Mouse (Mus musculus): ENCODE results near the gene Yipf4.
"Not testable (repeated sequence)": the region's sequence is repeated elsewhere in the genome, so short reads cannot be mapped to it uniquely, and the experiment has no call there.

The Yipf4 gene

DNA sequence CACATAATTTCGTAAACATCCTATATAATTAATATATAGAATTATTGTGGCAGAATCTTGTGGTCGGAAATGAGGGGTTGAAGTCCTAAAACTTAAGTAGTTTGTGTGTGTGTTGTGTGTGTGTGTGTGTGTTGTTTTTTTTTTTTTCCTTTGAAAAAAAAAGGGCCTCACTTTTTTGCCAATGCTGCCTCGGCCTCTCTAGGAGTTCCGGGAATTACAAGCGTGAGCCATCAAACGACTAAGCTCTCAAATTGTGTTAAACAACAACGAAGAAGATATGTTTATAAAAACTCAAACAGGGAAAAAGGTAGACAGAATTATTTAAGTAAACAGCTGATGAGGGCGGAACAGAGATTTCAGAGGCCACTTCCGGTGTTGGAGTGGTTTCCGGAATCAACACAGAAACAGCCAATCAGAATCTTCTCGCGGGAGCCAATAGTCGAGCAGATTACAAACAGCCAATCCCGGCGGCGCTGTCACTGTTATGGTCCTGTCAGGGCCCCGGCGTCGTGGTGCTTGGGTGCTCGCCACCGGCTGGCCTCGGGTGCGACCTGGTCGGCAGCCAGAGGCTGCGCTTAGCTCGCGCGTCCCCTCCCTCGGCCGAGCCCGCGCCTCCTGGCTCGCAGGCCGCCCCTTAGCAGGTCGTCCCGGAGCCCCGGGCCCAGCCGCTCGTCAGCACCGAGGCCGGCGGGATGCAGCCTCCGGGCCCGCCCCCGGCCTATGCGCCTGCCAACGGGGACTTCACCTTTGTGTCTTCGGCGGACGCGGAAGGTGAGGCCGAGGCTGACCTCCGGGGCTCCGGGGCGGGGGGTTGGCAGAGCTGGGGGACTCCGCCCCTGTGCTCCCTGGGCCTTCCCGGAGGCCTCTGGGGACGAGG lies at the start of gene Yipf4:
TSS of gene Yipf4 (plus strand) at position 470 of the 877 bp plus-strand sequence.
- in situ Hi-C loops (cut with MboI; ENCODE audit: unreplicated experiment in 2 of 2): no loop called here

DNA sequence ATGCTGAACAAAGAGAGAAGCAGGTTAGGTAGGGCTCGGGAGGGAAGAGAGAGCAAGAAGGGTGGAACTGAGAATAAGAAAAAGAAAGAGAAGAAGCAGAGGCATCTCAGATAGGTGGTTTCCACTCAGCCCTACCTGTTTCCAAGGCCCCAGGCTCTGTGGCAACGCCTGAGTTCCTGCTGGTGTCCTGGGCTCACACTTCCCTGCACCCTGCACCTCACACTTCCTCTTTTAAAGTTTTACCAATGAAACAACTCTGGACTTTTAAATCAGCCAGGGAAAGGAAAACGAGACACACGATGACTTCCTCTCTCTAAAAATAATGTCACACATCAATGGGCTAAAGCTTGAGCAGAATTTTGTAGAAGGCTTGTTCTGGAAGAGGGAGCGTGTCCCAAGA lies 48.8 kb upstream of the Yipf4 start:
- in situ Hi-C loops (cut with MboI; ENCODE audit: unreplicated experiment in 2 of 2): no loop called here

DNA sequence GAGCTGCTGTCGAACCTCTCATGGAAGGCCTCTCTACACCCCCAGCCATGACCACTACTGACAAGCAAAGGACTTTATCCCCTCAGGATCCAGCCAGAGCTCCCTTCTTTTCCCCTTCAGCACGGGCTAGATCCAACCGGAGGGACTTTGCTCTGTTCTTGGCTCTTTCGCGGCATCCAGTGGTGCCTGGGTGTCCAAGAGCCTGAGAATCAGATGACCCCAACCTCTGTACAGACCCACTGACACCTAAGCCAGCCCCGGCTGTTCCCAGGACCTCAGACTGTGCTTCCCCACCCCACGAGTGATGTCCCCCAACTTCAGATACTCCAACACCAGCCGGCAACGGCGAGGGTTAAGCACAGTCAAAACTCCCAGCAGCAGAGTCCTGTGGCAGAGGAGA lies 39.5 kb upstream of the Yipf4 start:
- in situ Hi-C loops (cut with MboI; ENCODE audit: unreplicated experiment in 2 of 2): no loop called here

DNA sequence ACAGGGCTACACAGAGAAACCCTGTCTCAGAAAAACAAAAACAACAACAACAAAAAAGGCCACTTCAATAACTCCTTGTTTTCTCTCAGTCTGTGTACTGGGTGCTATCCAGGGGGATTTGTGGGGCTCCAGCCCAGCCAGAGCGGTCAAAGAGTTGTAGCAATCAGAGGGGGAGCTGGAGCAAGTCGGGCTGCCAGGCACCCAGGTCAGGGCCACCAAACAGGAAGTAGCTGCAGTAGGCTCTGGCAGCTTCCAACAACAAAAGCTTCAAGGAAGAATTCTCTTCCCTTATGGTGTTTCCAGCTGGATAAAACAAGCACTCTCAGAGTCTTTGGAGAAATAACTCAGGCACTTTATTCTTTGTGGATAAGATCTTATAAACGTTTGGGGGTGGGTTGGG lies 35.4 kb upstream of the Yipf4 start:
- in situ Hi-C loops (cut with MboI; ENCODE audit: unreplicated experiment in 2 of 2): no loop called here

DNA sequence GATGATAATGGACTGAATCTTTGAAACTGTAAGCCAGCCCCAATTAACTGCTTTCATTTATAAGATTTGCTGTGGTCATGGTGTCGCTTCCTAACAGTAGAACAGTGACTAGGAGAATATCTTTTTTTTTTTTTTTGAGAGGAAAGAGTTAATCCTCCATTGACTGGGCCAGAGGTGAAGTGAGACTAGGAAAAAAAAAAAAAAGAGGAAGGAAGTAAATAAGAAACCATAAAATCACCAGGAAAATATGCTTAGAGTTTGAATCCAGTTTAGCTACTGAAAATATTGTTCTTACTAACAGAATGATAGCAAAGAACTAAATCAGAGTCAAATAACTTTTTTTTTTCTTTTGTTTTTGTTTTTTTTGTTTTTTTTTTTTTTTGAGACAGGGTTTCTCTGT lies 34.6 kb upstream of the Yipf4 start:
- in situ Hi-C loops (cut with MboI; ENCODE audit: unreplicated experiment in 2 of 2): no loop called here

DNA sequence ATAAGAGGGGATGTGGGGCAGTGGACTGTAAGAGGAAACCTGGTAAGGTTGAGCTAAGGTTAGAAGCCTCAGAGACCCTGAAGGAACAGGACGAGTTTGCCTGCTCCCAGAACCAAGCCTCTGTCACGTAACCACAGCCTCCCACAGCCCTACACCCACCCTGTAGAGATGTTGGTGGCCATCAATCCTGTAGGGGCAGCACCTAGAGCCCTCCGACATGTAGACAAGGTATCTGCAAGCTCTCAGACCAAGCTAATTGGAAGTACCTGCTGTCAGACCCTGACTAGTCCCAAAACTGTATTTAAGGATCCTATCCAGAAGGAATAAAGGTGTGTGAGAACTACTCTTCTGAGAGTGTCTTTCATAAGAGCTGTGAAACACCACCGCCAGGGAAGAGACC lies 33.9 kb upstream of the Yipf4 start:
- in situ Hi-C loops (cut with MboI; ENCODE audit: unreplicated experiment in 2 of 2): no loop called here

DNA sequence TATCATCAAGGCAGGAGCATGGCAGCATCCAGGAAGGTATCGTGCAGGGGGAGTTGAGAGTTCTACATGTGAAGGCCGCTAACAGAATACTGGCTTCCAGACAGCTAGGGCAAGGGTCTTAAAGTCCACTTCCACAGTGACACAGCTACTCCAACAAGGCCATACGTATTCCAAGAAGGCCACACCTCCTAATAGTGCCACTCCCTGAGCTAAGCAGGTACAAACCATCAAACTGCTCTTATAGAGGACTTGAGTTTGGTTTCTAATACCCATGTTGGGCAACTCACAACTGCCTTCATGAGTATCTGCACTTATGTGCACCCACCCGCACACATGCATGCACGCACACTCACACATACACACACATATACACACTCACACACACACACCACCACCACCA lies 32.5 kb upstream of the Yipf4 start:
- in situ Hi-C loops (cut with MboI; ENCODE audit: unreplicated experiment in 2 of 2): no loop called here

DNA sequence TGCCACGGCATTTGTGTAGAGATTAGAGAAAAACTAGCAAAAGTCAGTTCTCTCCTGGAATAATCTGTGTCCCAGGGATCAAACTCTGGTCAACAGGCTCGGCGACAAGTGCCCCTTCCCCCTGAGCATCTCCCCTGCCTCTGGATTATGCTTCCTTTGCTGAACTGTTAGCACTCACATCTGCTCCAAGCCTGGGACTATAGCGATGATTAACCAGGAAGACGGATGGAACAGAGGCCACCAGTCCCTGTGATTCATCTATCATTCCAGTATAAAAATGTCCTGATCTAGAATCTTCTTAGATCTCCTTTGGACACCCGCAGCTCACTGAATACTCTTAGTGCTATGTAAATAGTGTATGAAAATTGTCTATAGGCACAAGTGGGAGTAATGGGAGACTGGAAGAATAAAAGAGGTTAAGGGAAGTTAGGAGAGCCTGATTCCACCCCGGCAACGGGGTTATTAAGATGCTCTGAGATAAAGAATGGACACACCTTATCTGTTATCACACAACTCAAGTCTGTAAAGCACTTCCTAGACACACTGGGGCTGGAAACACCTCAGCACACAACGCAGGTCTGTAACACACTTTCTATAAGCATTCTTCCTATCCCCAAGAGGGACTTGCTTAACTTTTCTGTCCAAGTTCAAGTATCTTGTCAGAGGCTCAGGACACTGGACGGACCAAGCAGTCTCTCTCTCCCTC lies 31.2 kb upstream of the Yipf4 start:
- in situ Hi-C loops (cut with MboI; ENCODE audit: unreplicated experiment in 2 of 2): no loop called here

DNA sequence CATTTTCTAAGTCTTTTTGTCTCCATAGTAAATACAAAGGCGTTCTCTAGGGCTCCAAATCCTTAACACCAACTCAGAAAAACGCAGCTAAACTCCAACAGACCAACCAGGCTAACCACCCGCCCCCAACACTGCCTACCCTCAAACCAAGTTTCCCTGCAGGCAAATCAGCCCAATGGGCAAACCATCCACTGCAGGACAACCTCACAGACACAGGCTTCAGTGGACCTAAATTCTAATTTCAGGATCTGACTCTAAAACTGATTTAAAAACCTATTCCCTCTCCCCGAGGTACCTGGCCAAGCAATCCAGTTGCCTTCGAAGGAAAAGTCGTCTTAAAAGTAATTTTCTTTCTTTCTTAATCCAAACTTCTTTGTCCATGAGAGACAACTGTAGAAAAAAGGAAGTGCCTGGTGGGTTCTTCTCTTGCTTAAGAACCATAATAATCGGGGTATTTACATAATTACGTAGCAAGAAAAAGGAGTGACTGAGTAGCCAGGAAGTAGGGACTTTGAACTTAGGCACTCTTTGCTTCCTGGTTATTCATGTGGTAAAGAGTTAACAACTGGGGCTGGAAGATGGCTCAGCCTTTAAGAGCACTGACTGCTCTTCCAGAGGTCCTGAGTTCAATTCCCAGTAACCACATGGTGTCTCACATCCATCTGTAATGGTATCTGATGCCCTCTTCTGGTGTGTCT lies 30.4 kb upstream of the Yipf4 start, which contains the start of gene Nlrc4:
TSS of gene Nlrc4 (minus strand) at position 432 of the 698 bp plus-strand sequence.
- in situ Hi-C loops (cut with MboI; ENCODE audit: unreplicated experiment in 2 of 2): no loop called here

DNA sequence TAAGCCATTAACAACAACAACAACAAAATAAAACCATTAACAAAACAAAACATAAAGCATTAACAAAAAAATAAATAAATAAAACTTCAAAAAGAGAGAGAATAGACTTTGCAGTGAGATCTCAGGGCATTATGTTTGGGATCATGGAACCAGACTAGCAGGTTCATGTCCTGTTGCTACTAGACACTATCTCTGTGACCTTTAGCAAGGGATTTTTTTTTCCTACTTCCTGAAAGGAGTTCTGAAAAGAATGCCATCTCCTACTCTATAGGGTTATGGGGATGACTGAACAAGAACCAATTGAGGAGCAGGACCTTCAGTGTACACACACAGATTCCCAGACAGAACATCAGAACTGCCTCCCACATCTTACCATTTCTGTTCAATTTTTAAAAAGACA lies 25.8 kb upstream of the Yipf4 start:
- in situ Hi-C loops (cut with MboI; ENCODE audit: unreplicated experiment in 2 of 2): no loop called here

DNA sequence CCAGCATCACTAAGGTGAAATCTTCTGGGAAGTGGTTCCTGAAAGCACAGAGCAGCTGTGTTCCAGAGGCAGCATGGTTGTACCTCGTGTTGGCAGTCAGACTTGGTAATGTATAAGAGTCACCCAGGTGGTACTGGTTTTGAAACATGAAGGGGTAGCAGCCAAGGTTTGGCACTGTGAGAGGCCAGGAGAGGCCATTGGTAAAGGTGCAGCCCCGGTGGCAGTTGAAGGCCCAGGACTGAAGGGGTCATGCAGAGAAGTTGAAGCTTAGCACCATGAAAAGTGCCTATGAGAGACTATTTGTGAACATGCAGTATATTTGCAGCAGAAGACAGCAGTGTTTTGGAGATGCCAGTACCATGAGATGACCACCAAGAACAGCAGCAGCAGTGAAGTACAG lies 21.3 kb upstream of the Yipf4 start:
- in situ Hi-C loops (cut with MboI; ENCODE audit: unreplicated experiment in 2 of 2): not testable (repeated sequence)

DNA sequence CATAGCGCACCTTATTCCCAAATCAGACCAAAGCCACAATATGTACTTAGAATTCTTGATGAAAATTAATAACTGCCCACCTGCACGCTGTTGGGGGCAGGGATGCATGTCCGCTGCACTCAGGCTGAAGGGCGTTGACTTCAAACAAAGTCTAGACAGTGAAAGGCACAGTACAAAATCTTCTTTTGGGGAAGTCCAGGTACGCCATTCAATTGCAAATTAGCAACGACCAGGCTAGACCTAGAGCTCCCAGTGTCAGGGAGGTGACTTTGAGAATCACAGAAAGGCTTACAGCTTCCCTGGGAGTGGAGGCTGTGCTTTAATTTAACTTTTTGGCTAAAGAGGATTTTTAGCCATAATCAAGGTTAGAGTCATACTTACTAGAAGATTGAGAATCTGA lies 19.2 kb upstream of the Yipf4 start:
- in situ Hi-C loops (cut with MboI; ENCODE audit: unreplicated experiment in 2 of 2): not testable (repeated sequence)

DNA sequence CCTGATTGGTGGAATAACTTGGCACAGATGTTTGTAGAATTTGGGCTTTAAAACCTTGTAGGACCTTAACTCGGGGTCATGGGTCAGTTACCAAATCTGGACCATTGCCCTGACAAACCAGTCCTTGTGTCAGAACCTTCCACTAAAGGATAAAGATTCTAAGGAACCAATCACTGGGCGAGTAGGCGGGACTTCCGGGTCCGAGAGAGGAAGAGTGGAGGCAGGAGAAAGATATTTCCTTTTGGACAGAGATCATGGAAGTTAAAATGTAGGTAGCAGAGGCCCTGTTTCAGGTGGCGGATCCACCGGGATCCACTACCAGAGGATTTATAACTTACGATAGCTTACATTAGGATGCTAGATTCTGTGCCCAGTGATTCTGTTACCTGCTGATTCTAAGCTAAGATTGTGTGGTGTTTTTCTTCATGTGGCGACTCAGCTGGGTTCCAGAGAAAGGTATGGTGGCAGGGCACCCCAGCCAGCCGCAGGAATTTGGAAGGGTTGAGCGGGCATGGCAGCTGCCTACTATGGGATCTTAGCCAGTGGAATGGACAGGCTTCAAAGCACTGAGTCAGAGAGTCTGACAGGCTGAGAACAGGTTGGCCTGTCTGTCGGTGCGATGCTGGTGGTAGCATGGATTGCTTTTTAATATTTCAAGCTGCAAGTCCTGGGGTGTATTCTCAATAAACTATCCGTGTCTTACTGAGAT lies 8.8 kb upstream of the Yipf4 start:
- in situ Hi-C loops (cut with MboI; ENCODE audit: unreplicated experiment in 2 of 2): no loop called here

DNA sequence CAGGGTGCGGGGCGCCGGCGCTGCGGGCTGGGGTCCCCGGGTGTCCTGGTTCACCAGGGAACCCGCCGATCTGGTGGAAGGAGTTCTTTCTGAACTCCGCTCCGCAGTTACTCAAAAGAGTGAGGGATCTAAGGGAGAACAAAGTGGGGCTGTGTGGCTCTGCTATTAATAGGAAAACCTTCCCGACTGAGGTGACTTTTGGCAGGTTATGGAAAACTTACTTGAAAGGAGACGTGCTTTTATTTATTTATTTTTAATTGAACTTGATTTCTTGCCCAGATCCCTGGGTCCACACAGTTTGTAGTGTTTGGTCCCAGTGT lies 568 bp downstream of the Yipf4 start:
- in situ Hi-C loops (cut with MboI; ENCODE audit: unreplicated experiment in 2 of 2): loop anchor here in 1 of 2 experiments (5.0 kb wide), 1 partner anchor 122 kb away; no protein-coding TSS in a partner anchor

DNA sequence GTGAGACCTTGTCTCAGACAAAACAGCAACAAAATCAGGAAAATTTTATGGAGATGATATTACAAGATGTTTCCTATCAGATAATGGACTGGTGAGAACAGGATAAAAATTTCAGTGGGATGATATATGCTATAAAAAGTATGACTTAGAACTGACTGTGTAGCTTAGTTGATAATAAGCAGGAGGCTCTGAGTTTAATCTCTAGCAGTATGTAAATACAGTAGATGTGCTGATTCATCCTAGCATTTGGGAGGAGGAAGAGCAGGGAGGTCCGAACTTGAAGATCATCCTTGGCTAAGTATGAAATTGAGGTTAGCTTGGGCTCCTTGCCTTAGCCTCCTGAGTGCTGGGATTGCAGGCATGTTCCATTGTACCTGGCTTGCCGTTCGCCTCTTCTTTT lies 2.3 kb downstream of the Yipf4 start:
- in situ Hi-C loops (cut with MboI; ENCODE audit: unreplicated experiment in 2 of 2): loop anchor here in 1 of 2 experiments (5.0 kb wide), 1 partner anchor 121 kb away; no protein-coding TSS in a partner anchor

DNA sequence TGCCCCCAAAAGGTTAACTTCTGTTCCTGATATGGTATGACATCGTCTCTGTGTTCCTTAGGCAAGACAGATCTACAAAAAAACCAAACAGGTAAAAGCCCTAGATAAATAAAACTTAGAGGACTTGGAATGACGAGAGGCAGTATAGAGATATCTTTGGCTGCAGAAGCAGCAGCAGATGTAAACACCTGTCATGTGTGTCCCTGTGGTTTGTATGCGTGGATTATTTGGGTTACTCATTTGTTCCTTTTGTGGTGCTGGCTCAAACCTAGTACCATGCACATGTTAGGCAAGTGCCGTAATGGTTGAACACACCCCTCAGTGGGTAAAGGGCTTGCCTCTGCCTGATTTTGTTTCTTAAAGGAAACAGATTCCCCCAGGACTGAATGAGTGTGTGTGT lies 10.9 kb downstream of the Yipf4 start:
- in situ Hi-C loops (cut with MboI; ENCODE audit: unreplicated experiment in 2 of 2): no loop called here

DNA sequence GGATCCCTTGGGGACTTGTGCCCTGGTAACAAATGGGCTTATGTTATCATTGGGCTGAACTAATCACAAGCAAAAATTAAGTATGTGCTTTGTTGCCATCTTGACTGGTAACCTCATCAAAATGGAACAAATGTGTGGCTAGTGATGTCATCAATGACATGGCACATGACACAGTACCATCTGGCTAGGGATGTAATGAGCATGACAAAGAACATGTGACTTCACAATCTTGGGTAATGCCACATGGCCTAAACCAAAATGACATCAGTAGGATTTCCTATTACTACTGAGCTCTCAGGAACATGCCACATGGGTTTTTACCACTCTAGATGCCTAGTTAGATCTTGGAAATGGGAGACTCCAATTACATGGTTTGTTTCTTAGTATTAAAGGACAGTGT lies 11.8 kb downstream of the Yipf4 start:
- in situ Hi-C loops (cut with MboI; ENCODE audit: unreplicated experiment in 2 of 2): no loop called here

DNA sequence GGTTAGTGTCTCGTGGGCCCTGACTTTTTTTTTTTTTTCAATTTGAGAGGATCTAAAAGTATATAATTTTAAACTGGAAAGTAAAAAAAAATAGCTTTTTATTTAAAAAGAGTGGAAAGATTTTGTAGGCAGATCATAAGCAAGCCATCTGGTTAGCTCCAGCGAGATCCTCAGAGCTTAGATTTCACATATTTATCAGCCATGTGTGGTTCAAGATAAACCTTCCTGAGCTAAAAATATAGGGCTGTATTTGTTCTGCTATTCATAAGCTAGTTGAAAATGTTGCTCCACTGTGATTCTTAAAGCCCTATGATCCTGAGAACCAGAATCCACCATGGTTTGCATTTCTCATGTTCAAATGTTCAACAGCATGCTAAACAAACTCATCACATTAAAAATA lies 18.6 kb downstream of the Yipf4 start:
- in situ Hi-C loops (cut with MboI; ENCODE audit: unreplicated experiment in 2 of 2): no loop called here

DNA sequence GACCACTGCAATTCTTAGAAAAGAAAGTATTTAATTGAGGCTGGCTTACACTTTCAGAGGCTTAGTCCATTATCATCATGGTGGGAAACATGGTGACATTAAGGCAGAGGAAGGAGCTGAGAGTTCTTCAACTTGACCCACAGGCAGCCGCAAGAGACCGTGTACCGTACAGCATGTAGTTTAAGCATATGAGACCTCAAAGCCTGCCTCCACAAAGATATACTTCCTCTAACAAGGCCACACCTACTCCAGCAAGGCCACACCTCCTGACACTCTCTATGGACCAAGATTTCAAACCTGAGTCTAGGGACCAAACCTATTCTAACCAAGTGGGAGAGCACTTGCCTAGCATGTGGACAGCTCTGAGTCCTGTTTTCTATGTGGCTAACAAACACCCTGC lies 19.3 kb downstream of the Yipf4 start:
- in situ Hi-C loops (cut with MboI; ENCODE audit: unreplicated experiment in 2 of 2): no loop called here

DNA sequence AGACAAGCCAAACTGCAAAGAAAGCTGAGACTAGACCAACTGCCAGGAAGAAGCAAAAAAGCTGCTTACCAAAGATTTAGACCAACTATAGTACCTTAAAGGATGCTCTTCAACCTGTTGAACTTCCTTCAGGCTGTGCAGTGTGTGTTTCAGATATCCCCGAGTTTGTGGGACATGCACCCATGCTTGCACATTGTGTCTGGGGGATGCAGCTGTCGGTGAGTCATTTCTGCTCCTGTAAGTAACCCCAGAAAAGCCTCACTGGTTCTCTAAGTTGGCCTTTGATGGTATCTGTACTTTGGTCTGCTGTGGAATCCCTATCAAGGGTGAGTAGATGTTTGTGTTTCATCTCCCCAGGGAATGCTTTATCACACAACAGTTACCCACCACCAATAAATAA lies 23.0 kb downstream of the Yipf4 start:
- in situ Hi-C loops (cut with MboI; ENCODE audit: unreplicated experiment in 2 of 2): no loop called here
